Mouse (Mus musculus): ENCODE measurements around the gene Trpm7.
"Not testable (repeated sequence)": the region's sequence is repeated elsewhere in the genome, so short reads cannot be mapped to it uniquely, and the experiment has no call there.

Gene Trpm7

GRCm38 (mm10) chr2:126875871-126876796 lies at the start of gene Trpm7:
Gene Trpm7 (minus strand): TSS chr2:126876230.
- peak; percentile 94 for DNase-seq (ENCODE audit: low read depth, low spot score)

- DNase-seq (ENCODE audit: low read depth, low spot score), result peak; percentile 76
These were observed 44.5 kb upstream of the Trpm7 start for GRCm38 (mm10) chr2:126920358-126921060.

- no peak for DNase-seq (ENCODE audit: low read depth, low spot score)
These were observed 40.2 kb upstream of the Trpm7 start for GRCm38 (mm10) chr2:126916236-126916635.

GRCm38 (mm10) chr2:126914096-126914495 lies 38.1 kb upstream of the Trpm7 start:
- DNase-seq (ENCODE audit: low read depth, low spot score), result no peak

DNA sequence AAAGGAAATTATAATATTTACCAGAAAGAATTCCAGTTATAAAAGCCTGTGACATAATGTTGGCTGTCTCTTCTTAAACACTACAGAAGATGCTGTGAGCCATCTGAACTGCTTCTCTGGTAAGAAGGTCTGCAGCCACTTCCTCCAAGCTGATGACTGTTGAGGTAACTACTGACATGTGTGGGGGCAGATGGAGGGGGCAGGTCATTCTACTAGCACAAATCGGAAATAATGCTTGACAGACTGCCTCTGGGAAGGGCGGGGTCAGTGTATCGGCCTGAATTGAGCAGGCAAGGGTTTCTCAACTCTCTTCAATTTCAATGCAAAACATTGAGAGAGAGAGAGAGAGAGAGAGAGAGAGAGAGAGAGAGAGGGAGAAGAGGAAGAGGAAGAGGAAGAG lies 28.1 kb upstream of the Trpm7 start:
- DNase-seq (ENCODE audit: low read depth, low spot score), result no peak

DNA sequence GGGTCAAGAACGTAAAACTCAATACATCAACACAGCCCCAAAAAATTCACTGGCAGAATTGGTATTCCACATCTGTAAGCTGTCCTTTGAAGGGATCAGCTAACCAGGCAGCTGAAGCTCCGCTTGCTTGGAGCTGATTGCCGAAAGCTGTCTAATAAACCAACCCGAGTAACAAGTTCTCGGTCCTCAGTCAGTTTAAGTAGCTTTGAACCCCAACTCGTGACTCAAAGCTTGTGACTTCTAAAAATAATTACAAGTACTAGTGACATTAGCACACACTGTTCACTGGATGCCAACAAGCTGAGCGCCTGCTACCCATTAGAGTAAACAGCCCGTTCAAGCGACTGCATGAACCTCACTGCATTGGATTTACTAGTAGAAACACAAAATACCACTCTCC lies 21.5 kb upstream of the Trpm7 start:
- DNase-seq (ENCODE audit: low read depth, low spot score), result no peak

DNA sequence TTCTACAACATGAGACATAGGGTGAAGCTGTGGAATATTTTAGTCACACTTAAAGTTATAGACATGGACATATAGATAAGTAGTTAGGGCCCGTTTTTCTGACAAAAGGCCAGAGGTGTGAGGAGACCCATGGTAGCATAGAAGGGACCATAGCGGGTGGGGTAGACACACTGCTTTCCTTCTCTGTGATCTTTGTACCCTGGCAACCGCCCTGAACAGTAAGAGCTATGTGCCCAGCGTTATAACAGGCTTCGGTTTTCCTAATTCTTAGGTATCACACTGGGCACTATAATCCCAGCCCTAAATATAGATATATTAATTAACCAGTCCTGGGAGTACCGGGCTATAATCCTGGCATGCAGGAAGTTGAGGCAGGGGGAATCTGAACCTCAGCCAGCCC lies 20.9 kb upstream of the Trpm7 start:
- no peak for DNase-seq (ENCODE audit: low read depth, low spot score)

GRCm38 (mm10) chr2:126894245-126894644 lies 18.2 kb upstream of the Trpm7 start:
- DNase-seq (ENCODE audit: low read depth, low spot score), result no peak

DNA sequence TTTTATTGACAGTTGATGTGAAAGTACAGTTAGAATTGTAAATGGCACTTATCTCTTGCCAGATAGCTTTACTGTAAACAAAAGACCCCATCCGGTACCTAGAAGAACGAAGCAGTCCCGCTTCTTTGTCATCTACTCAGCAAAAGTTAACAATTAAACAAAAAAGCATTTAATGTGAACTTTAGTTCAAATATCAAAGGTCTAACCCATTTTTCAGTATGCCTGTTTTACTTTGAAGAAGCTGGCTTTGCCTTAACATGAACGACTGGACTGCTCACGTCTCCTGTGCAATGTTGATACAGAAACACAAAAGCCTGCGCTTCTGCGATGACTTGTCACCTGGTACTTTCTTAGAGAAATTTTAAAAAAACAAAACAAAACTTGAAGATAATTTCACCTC lies 16.3 kb upstream of the Trpm7 start:
- no peak for DNase-seq (ENCODE audit: low read depth, low spot score)

DNA sequence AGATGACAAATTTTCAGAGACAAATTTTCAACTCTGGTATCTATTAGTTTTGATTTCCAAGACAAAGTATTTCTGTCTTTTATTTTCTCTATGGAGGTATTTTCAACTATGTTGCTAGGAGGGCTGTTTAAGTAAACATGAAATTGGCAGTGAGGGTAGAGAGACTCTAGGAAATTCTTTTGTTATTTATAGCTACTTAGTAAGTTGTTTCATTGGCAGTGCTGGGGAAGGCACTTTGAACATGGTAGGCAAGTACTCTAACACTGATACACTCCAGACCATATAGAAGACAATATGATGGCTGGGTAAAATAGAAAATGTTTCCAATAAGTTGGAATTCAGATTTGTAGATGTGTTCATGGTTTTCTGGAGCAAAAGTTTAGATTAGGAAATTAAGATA lies 15.7 kb upstream of the Trpm7 start:
- no peak for DNase-seq (ENCODE audit: low read depth, low spot score)

- no peak for DNase-seq (ENCODE audit: low read depth, low spot score)
These were observed 11.1 kb upstream of the Trpm7 start for GRCm38 (mm10) chr2:126887141-126887540.

GRCm38 (mm10) chr2:126885871-126886270 lies 9.8 kb upstream of the Trpm7 start:
- no peak for DNase-seq (ENCODE audit: low read depth, low spot score)

GRCm38 (mm10) chr2:126882711-126883110 lies 6.7 kb upstream of the Trpm7 start:
- not testable (repeated sequence) for DNase-seq (ENCODE audit: low read depth, low spot score)

DNA sequence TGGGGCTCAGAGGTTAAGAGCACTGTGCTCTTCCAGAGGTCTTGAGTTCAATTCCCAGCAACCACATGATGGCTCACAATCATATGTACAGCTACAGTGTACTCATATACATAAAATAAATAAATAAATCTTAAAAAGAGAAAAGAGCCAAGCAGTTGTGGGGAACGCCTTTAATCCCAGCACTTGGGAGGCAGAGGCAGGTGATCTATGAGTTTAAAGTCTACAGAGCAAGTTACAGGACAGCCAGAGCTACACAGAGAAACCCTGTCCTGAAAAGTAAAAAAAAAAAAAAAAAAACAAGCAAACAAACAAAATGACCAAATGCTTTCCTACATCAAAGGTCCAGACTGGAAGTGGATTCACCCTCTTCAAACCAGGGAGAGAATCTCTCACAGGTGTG lies 2.0 kb upstream of the Trpm7 start:
- no peak for DNase-seq (ENCODE audit: low read depth, low spot score)

- no peak for DNase-seq (ENCODE audit: low read depth, low spot score)
These were observed 554 bp downstream of the Trpm7 start for GRCm38 (mm10) chr2:126875516-126875835.

DNA sequence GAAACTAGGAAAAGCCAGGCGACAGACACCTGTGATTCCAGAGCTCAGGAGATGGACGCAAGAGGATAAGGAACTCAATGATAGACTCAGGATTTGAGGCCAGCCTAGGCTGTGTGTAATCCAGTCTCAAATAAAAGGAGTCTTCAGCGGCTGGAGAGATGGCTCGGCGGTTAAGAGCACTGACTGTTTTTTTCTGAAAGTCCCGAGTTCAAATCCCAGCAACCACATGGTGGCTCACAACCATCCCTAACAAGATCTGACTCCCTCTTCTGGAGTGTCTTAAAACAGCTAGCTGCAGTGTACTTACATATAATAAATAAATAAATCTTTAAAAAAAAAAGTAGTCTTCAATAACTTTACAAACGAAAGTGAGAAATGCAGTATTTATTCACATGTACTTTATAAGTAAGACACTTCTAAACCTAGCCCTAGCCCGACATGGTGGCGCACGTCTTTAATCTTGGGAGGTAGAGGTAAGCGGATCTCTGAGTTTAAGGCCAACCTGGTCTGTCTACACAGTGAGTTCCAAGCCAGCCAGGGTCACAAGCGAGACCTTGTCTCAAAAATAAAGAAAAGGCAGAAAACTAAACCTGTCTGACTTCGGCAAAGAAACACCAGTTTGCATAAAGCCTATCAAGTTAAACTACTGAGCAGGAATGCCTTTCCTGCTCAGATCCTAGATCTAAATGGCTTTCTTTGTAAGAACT lies 1.1 kb downstream of the Trpm7 start:
- DNase-seq (ENCODE audit: low read depth, low spot score), result no peak

- no peak for DNase-seq (ENCODE audit: low read depth, low spot score)
These were observed 9.7 kb downstream of the Trpm7 start for GRCm38 (mm10) chr2:126866301-126866700.

GRCm38 (mm10) chr2:126865501-126866199 lies 10.4 kb downstream of the Trpm7 start:
- no peak for DNase-seq (ENCODE audit: low read depth, low spot score)

GRCm38 (mm10) chr2:126865026-126865425 lies 11.0 kb downstream of the Trpm7 start:
- no peak for DNase-seq (ENCODE audit: low read depth, low spot score)

DNA sequence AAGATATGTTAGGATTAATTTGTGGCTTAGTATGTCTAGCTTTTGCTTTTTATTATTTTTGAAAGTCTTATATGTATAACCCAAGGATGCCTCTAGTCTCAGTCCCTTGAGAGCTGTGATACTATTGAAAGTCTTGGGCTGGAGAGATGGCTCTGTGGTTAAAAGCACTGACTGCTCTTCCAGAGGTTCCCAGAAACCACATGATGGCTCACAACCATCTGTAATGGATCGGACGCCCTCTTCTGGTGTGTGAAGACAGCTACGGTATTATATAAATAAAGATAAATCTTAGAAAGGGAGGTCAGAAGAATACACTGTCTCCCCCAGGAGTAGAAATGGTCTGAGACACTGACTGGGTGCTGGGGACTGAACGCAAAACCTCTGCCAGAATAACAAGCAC lies 31.3 kb downstream of the Trpm7 start:
- DNase-seq (ENCODE audit: low read depth, low spot score), result no peak

- DNase-seq (ENCODE audit: low read depth, low spot score), result no peak
These were observed 37.2 kb downstream of the Trpm7 start for GRCm38 (mm10) chr2:126838848-126839247.

- no peak for DNase-seq (ENCODE audit: low read depth, low spot score)
These were observed 58.6 kb downstream of the Trpm7 start for GRCm38 (mm10) chr2:126817414-126817813.
